Mouse (Mus musculus) CH12.LX (cell line): Measurements from ENCODE around the gene Tmem251.

Experiments used
- CTCF ChIP-seq, 2 experiments: IDR thresholded peaks in 1 of 2; conservative IDR thresholded peaks in 1 of 2; 2 replicates each; pipeline ENCODE4 v1.5.1; 2011 to 2012; ENCODE audit warnings: low read depth in 2 of 2, low read length in 2 of 2, improper control_type of control experiment in 1 of 2, inconsistent platforms in 1 of 2, mild to moderate bottlenecking in 1 of 2, moderate library complexity in 1 of 2
- USF1 ChIP-seq: IDR thresholded peaks from 2 replicates; pipeline ENCODE4 v1.6.1; 2014; ENCODE audit warnings: low read depth, mild to moderate bottlenecking, inconsistent platforms, low read length, improper control_type of control experiment

- TF ChIP-seq USF1: no peak
- TF ChIP-seq CTCF (conservative IDR thresholded peaks at IDR 0.05 in 1 of 2, IDR thresholded peaks at IDR 0.05 in 1 of 2; ENCODE audit: low read depth in 2 of 2, low read length in 2 of 2): no peak
Measured at GRCm38 (mm10) chr12:102758936-102759335, 15.4 kb downstream of the Tmem251 start.
